Mouse (Mus musculus) testis, adult 2 months (tissue): Measurements from ENCODE around the gene Mbd4.

Experiments used
- CTCF ChIP-seq: fragments of 200-500 bp; IDR thresholded peaks from 2 replicates; pipeline ENCODE4 v1.5.1; 2012; ENCODE audit warnings: low read depth, mild to moderate bottlenecking, inconsistent platforms, low read length, moderate library complexity; ENCODE audit not compliant: control insufficient read depth, insufficient read depth, insufficient replicate concordance
- POLR2A ChIP-seq: fragments of 200-500 bp; IDR thresholded peaks from 2 replicates; pipeline ENCODE4 v1.6.1; 2012; ENCODE audit warnings: low read depth, mild to moderate bottlenecking, inconsistent platforms, low read length, moderate library complexity; ENCODE audit not compliant: control insufficient read depth

DNA sequence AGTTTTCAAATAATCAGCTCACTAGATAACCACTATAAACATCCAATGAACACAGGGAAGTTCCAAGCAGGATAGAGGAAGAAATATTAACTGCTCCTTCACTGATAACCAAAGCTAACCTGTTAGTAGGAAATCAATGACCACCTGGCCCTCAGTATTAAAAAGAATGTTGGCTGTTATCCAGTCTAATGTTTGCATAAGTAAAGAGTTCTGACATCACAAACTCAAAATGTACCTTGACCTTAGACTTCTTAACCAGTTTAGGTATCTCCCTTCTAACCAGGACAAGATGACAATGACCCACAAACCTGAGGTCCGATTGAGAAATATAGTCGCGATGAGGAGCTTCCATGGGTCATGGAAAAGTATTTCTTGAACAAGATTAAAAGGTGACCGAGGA, 8.2 kb downstream of the Mbd4 start:
- no peak for TF ChIP-seq POLR2A
- TF ChIP-seq CTCF: no peak
